Mouse (Mus musculus) kidney, embryonic 16.5 days (tissue): ENCODE results near the gene Pik3c2b. TPM values are rescaled to one million over a fixed set of nuclear protein-coding genes. Genes with fewer than 3 reads are reported as not detected.
A peak's percentile ranks its signal among the peaks of the same experiment; 100 is the strongest.

ENCODE experiments used
- ATAC-seq: fragments of 200-750 bp; cut with Nextera tagmentation; 2 replicates; pipeline ENCODE4 v1.8.0; 2017; ENCODE audit warnings: moderate TSS enrichment; ENCODE audit not compliant: low FRiP score, low TSS enrichment
- H3K27ac ChIP-seq: fragments of 300-500 bp; sonication (generic); 2 replicates; pipeline ENCODE4 v1.5.1; 2014; ENCODE audit warnings: low read length
- H3K27me3 ChIP-seq: fragments of 300-500 bp; sonication (generic); 2 replicates; pipeline ENCODE4 v1.6.1; 2014; ENCODE audit warnings: low read length, control low read depth, mixed read lengths; ENCODE audit not compliant: insufficient read depth
- H3K36me3 ChIP-seq: fragments of 300-500 bp; sonication (generic); 2 replicates; pipeline ENCODE4 v1.6.1; 2014; ENCODE audit warnings: low read length, control low read depth, mixed read lengths; ENCODE audit not compliant: insufficient read depth
- H3K4me1 ChIP-seq: fragments of 300-500 bp; sonication (generic); 2 replicates; pipeline ENCODE4 v1.6.1; 2014; ENCODE audit warnings: low read length, control low read depth, mixed read lengths; ENCODE audit not compliant: insufficient read depth
- H3K4me2 ChIP-seq: fragments of 300-500 bp; sonication (generic); replicated peaks from 2 replicates; pipeline ENCODE4 v1.6.1; 2014; ENCODE audit warnings: low read depth, low read length
- H3K4me3 ChIP-seq: fragments of 300-500 bp; sonication (generic); 2 replicates; pipeline ENCODE4 v1.5.1; 2014; ENCODE audit warnings: mild to moderate bottlenecking, low read length
- H3K9ac ChIP-seq: fragments of 300-500 bp; sonication (generic); replicated peaks from 2 replicates; pipeline ENCODE4 v1.6.1; 2014; ENCODE audit warnings: low read length
- H3K9me3 ChIP-seq: fragments of 300-500 bp; sonication (generic); 2 replicates; pipeline ENCODE4 v1.6.1; 2016; ENCODE audit warnings: low read length, control low read depth
- WGBS: fragments of 180-500 bp; shearing (Covaris S2); extraction: QIAGEN DNeasy Blood & Tissue Kit; methylation state at CpG from one replicate; pipeline ENCODE4 v1.1.7; 2014; 5-methylcytosine and 5-hydroxymethylcytosine counted together
- polyA plus RNA-seq: library from polyadenylated mRNA; unstranded; fragments of >200 nt; fragmentation: Nextera tagmentation; extraction: Ambion mirVana; gene quantifications from 2 replicates; pipeline ENCODE4 v1.2.1, GENCODE M21; 2015

The Pik3c2b gene
- polyA plus RNA-seq, 1 experiment from 2014 or later = 5.1 TPM

GRCm38 (mm10) chr1:133138401-133138800 lies 92.9 kb downstream of the Pik3c2b start:
- Histone ChIP-seq H3K4me1 (peaks cover 18% of the 10 kb centered on the region), H3K27ac (no peak overlapping the region), H3K36me3 (peaks cover 51% of the 10 kb centered on the region), H3K9me3 (no peaks in the 10 kb centered on the region), H3K9ac (no peak overlapping the region), H3K4me2 (no peak overlapping the region), H3K27me3 (no peaks in the 10 kb centered on the region), H3K4me3 (no peak overlapping the region)
- no peak for ATAC-seq
- 90% methylated on average over 1 of the region's 1 CpGs for WGBS

GRCm38 (mm10) chr1:133146014-133147009 lies 100.8 kb downstream of the Pik3c2b start:
- no peaks in the 10 kb centered on the region for H3K4me1 ChIP-seq
- 0 out of 2 replicates have a peak overlapping the region, but pooled peaks have one; percentile 17 for H3K4me2 ChIP-seq
- H3K36me3 ChIP-seq = peaks cover 6% of the 10 kb centered on the region
- no peaks in the 10 kb centered on the region for H3K27me3 ChIP-seq
- no peak overlapping the region for H3K9ac ChIP-seq
- WGBS = 52% methylated on average over 19 of the region's 22 CpGs
- peak; percentile 79; the same call in 1 of the 2 replicates for ATAC-seq
- no peaks in the 10 kb centered on the region for H3K9me3 ChIP-seq
- H3K4me3 ChIP-seq = no peak overlapping the region
- peak overlapping the region; percentile 52; the same call in 1 of the 2 replicates for H3K27ac ChIP-seq

GRCm38 (mm10) chr1:133147324-133147723 lies 101.9 kb downstream of the Pik3c2b start:
- no peak overlapping the region for H3K27ac ChIP-seq
- H3K27me3 ChIP-seq = no peaks in the 10 kb centered on the region
- 0 out of 2 replicates have a peak, but pooled peaks cover 3% of the 10 kb centered on the region for H3K36me3 ChIP-seq
- no peaks in the 10 kb centered on the region for H3K9me3 ChIP-seq
- no peak overlapping the region for H3K9ac ChIP-seq
- 65% methylated on average over 5 of the region's 5 CpGs for WGBS
- H3K4me1 ChIP-seq = no peaks in the 10 kb centered on the region
- no peak overlapping the region for H3K4me2 ChIP-seq
- no peak overlapping the region for H3K4me3 ChIP-seq
- no peak for ATAC-seq

GRCm38 (mm10) chr1:133148122-133148521 lies 102.7 kb downstream of the Pik3c2b start:
- Histone ChIP-seq H3K4me1 (no peaks in the 10 kb centered on the region), H3K36me3 (no peaks in the 10 kb centered on the region), H3K27ac (no peak overlapping the region), H3K4me2 (no peak overlapping the region), H3K4me3 (no peak overlapping the region), H3K9me3 (no peaks in the 10 kb centered on the region), H3K9ac (no peak overlapping the region), H3K27me3 (no peaks in the 10 kb centered on the region)
- ATAC-seq = no peak
- 93% methylated on average over 8 of the region's 8 CpGs for WGBS

- ATAC-seq = no peak
- no peak overlapping the region for H3K27ac ChIP-seq
- H3K4me2 ChIP-seq = no peak overlapping the region
- no peaks in the 10 kb centered on the region for H3K27me3 ChIP-seq
- no peaks in the 10 kb centered on the region for H3K9me3 ChIP-seq
- WGBS = 92% methylated on average over 2 of the region's 2 CpGs
- no peaks in the 10 kb centered on the region for H3K36me3 ChIP-seq
- H3K4me3 ChIP-seq = no peak overlapping the region
- no peak overlapping the region for H3K9ac ChIP-seq
- H3K4me1 ChIP-seq = no peaks in the 10 kb centered on the region
Observed at GRCm38 (mm10) chr1:133150556-133150955, 105.1 kb downstream of the Pik3c2b start.

GRCm38 (mm10) chr1:133152213-133152612 lies 106.7 kb downstream of the Pik3c2b start:
- H3K9me3 ChIP-seq = no peaks in the 10 kb centered on the region
- no peaks in the 10 kb centered on the region for H3K36me3 ChIP-seq
- no peak overlapping the region for H3K9ac ChIP-seq
- no peak overlapping the region for H3K4me3 ChIP-seq
- WGBS = 89% methylated on average over 3 of the region's 3 CpGs
- no peak overlapping the region for H3K27ac ChIP-seq
- H3K4me2 ChIP-seq = no peak overlapping the region
- no peaks in the 10 kb centered on the region for H3K4me1 ChIP-seq
- ATAC-seq = no peak
- H3K27me3 ChIP-seq = no peaks in the 10 kb centered on the region

GRCm38 (mm10) chr1:133155270-133155669 lies 109.8 kb downstream of the Pik3c2b start:
- no peaks in the 10 kb centered on the region for H3K36me3 ChIP-seq
- 85% methylated on average over 6 of the region's 6 CpGs for WGBS
- no peaks in the 10 kb centered on the region for H3K9me3 ChIP-seq
- H3K9ac ChIP-seq = no peak overlapping the region
- H3K4me2 ChIP-seq = no peak overlapping the region
- H3K27me3 ChIP-seq = peaks cover 1% of the 10 kb centered on the region; the same call in 1 of the 2 replicates
- peaks cover 10% of the 10 kb centered on the region; the same call in 1 of the 2 replicates for H3K4me1 ChIP-seq
- H3K27ac ChIP-seq = no peak overlapping the region
- no peak for ATAC-seq
- no peak overlapping the region for H3K4me3 ChIP-seq

Other genes with a start within 250 kb of the Pik3c2b start
- 4.1 and 5.2 TPM in 2 replicates for gene Lrrn2, start 165.4 kb upstream of the Pik3c2b start, polyA plus RNA-seq
- 27.2 and 29.0 TPM in 2 replicates for gene Mdm4, start 15.1 kb upstream of the Pik3c2b start, polyA plus RNA-seq
- 45.7 and 47.7 TPM in 2 replicates for gene Ppp1r15b, start 85.5 kb downstream of the Pik3c2b start, polyA plus RNA-seq
- 8.5 and 9.7 TPM in 2 replicates for gene Plekha6, start 118.5 kb downstream of the Pik3c2b start, polyA plus RNA-seq